Mouse (Mus musculus) lung, embryonic 14.5 days (tissue): ENCODE data around the gene Car12. TPM values are rescaled to one million over a fixed set of nuclear protein-coding genes. Genes with fewer than 3 reads are reported as not detected.
A peak's percentile ranks its signal among the peaks of the same experiment; 100 is the strongest.

ENCODE experiments used
- ATAC-seq: fragments of 200-750 bp; cut with Nextera tagmentation; 2 replicates; pipeline ENCODE4 v1.8.0; 2017; ENCODE audit warnings: mild to moderate bottlenecking, moderate TSS enrichment, moderate library complexity; ENCODE audit not compliant: insufficient read depth
- DNase-seq: peaks from one replicate; pipeline ENCODE4 v3.0.0-alpha.2; 2015
- H3K27ac ChIP-seq: fragments of 300-500 bp; sonication (generic); 2 replicates; pipeline ENCODE4 v1.5.1; 2014; ENCODE audit warnings: low read depth, mild to moderate bottlenecking, moderate library complexity
- H3K27me3 ChIP-seq: fragments of 300-500 bp; sonication (generic); 2 replicates; pipeline ENCODE4 v1.6.1; 2014; ENCODE audit warnings: low read length, control low read depth; ENCODE audit not compliant: insufficient read depth
- H3K36me3 ChIP-seq: fragments of 300-500 bp; sonication (generic); 2 replicates; pipeline ENCODE4 v1.6.1; 2014; ENCODE audit warnings: control low read depth; ENCODE audit not compliant: insufficient read depth
- H3K4me1 ChIP-seq: fragments of 300-500 bp; sonication (generic); 2 replicates; pipeline ENCODE4 v1.6.1; 2014; ENCODE audit warnings: antibody characterized with exemption, control low read depth; ENCODE audit not compliant: insufficient read depth
- H3K4me2 ChIP-seq: fragments of 300-500 bp; sonication (generic); 2 replicates; pipeline ENCODE4 v1.6.1; 2014; ENCODE audit warnings: mild to moderate bottlenecking
- H3K4me3 ChIP-seq: fragments of 300-500 bp; sonication (generic); 2 replicates; pipeline ENCODE4 v1.5.1; 2014; ENCODE audit warnings: low read depth, low read length
- H3K9ac ChIP-seq: fragments of 300-500 bp; sonication (generic); 2 replicates; pipeline ENCODE4 v1.6.1; 2014
- H3K9me3 ChIP-seq: fragments of 300-500 bp; sonication (generic); 2 replicates; pipeline ENCODE4 v1.6.1; 2016; ENCODE audit warnings: low read depth, low read length, control low read depth
- CTCF ChIP-seq: IDR thresholded peaks from 2 replicates; pipeline ENCODE4 v1.5.1; 2016; ENCODE audit warnings: antibody characterized with exemption, low read depth
- WGBS: fragments of 180-500 bp; shearing (Covaris S2); extraction: QIAGEN DNeasy Blood & Tissue Kit; methylation state at CpG from one replicate; pipeline ENCODE4 v1.1.7; 2014; 5-methylcytosine and 5-hydroxymethylcytosine counted together
- polyA plus RNA-seq: library from polyadenylated mRNA; unstranded; fragments of >200 nt; fragmentation: Nextera tagmentation; extraction: Ambion mirVana; gene quantifications from 2 replicates; pipeline ENCODE4 v1.2.1, GENCODE M21; 2014

Car12 gene
- polyA plus RNA-seq, 1 experiment from 2014 or later = 0.93 TPM

DNA sequence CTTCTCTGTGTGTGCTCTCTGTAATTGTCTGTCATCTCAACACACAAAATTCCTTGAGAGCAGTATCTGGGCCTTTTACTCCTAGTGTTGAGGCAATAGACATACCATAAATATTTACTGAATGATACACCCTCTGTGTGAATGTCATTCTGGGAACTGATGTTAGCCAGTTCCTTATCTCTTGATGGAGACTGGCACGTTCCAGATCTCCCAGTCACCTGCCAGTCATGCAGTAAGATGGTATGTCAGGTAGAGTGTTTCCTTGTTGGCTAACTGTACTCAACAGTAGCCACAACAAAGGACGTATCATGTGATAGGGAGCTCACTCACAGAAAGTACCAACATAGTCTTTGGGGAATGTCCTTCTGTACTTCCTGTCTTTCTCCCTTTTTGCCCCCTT is 39.7 kb upstream of the Car12 start:
- no peak overlapping the region for H3K4me2 ChIP-seq
- H3K36me3 ChIP-seq = no peaks in the 10 kb centered on the region
- H3K9ac ChIP-seq = no peak overlapping the region
- no peak for TF ChIP-seq CTCF
- 32% methylated on average over 2 of the region's 2 CpGs for WGBS
- no peaks in the 10 kb centered on the region for H3K27me3 ChIP-seq
- no peak overlapping the region for H3K4me3 ChIP-seq
- DNase-seq = no peak
- ATAC-seq = no peak
- no peaks in the 10 kb centered on the region for H3K9me3 ChIP-seq
- H3K4me1 ChIP-seq = no peaks in the 10 kb centered on the region; the same call in 1 of the 2 replicates
- H3K27ac ChIP-seq = no peak overlapping the region

GRCm38 (mm10) chr9:66675566-66675965 is 37.9 kb upstream of the Car12 start:
- TF ChIP-seq CTCF = no peak
- Histone ChIP-seq H3K9ac (no peak overlapping the region), H3K36me3 (no peaks in the 10 kb centered on the region), H3K27ac (no peak overlapping the region), H3K4me3 (no peak overlapping the region), H3K4me1 (no peaks in the 10 kb centered on the region; the same call in 1 of the 2 replicates), H3K4me2 (no peak overlapping the region), H3K27me3 (no peaks in the 10 kb centered on the region), H3K9me3 (no peaks in the 10 kb centered on the region)
- ATAC-seq (no peak), DNase-seq (no peak)
- WGBS = 76% methylated on average over 1 of the region's 1 CpGs

- no peaks in the 10 kb centered on the region for H3K27me3 ChIP-seq
- H3K4me1 ChIP-seq = no peaks in the 10 kb centered on the region
- H3K9me3 ChIP-seq = no peaks in the 10 kb centered on the region
- no peak overlapping the region for H3K9ac ChIP-seq
- H3K36me3 ChIP-seq = no peaks in the 10 kb centered on the region
- no peak for ATAC-seq
- no peak for TF ChIP-seq CTCF
- 44% methylated on average over 6 of the region's 6 CpGs for WGBS
- DNase-seq = no peak
- H3K27ac ChIP-seq = no peak overlapping the region
- H3K4me2 ChIP-seq = no peak overlapping the region
- no peak overlapping the region for H3K4me3 ChIP-seq
Measured at GRCm38 (mm10) chr9:66680102-66680501, 33.4 kb upstream of the Car12 start.

DNA sequence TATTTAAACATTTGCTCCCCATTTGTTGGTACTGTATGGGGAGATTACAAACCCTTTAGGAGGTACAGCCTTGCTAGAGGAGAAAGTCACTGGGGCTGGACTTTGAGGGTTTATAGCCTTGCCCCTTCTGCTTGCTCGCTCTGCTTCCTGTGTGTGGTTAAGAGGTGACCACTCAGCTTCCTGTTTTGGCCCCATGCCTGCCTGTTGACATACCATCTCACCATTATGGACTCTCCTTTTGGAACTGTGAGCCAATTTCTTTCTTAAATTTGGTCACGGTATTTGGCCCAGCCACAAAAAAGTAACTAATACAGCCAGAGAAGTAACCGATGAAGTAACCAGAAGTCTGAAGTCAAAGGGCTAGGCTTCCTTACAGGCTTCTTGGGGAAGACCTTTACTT is 30.7 kb upstream of the Car12 start:
- DNase-seq (peak; percentile 17), ATAC-seq (no peak)
- 74% methylated on average over 3 of the region's 3 CpGs for WGBS
- H3K4me1 ChIP-seq = no peaks in the 10 kb centered on the region
- no peak for TF ChIP-seq CTCF
- no peak overlapping the region for H3K4me2 ChIP-seq
- H3K27ac ChIP-seq = no peak overlapping the region
- no peak overlapping the region for H3K4me3 ChIP-seq
- H3K9me3 ChIP-seq = no peaks in the 10 kb centered on the region
- H3K27me3 ChIP-seq = no peaks in the 10 kb centered on the region
- no peak overlapping the region for H3K9ac ChIP-seq
- no peaks in the 10 kb centered on the region for H3K36me3 ChIP-seq

GRCm38 (mm10) chr9:66685730-66686129 is 27.8 kb upstream of the Car12 start:
- H3K4me1 ChIP-seq = no peaks in the 10 kb centered on the region
- H3K4me2 ChIP-seq = no peak overlapping the region
- no peaks in the 10 kb centered on the region for H3K36me3 ChIP-seq
- H3K27ac ChIP-seq = no peak overlapping the region
- TF ChIP-seq CTCF = no peak
- no peak for DNase-seq
- ATAC-seq = no peak
- no peak overlapping the region for H3K9ac ChIP-seq
- 70% methylated on average over 6 of the region's 6 CpGs for WGBS
- no peaks in the 10 kb centered on the region for H3K9me3 ChIP-seq
- no peaks in the 10 kb centered on the region for H3K27me3 ChIP-seq
- H3K4me3 ChIP-seq = no peak overlapping the region

- Histone ChIP-seq H3K27ac (no peak overlapping the region), H3K4me2 (no peak overlapping the region), H3K9me3 (no peaks in the 10 kb centered on the region), H3K9ac (no peak overlapping the region), H3K4me3 (no peak overlapping the region), H3K36me3 (no peaks in the 10 kb centered on the region), H3K27me3 (no peaks in the 10 kb centered on the region), H3K4me1 (no peaks in the 10 kb centered on the region)
- 72% methylated on average over 2 of the region's 2 CpGs for WGBS
- ATAC-seq (no peak), DNase-seq (no peak)
- no peak for TF ChIP-seq CTCF
Measured at GRCm38 (mm10) chr9:66687713-66688112, 25.8 kb upstream of the Car12 start.

DNA sequence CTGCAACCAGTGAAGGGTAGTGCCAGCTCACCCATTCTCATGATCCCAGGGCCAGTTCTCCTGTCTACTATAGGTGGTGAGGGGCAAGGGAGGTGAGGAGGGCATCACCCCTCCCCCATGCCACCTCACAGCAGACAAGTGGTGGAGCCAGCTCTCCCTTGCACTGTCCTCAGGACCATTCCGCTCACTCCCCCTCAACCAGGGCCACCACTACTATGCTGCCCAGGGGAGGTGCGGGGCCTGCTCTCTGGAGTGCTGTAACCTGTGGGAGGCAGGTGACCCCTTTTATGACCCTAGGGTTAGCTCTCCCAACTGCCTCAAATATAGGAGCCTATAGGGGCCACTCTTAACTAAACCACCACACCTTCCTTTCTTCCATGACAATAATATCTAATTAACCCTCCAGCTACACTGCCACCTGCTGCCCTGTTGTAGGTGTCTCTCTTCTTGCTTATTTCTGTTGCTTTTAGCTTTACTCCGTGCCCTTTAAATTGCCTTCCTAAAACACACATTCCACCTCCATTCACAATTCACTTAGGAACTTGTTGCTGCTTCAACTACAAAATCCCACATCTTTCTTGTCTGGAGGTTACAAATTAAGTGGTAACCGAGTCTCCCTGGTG is 21.7 kb upstream of the Car12 start:
- H3K27ac ChIP-seq = no peak overlapping the region
- H3K9ac ChIP-seq = no peak overlapping the region
- no peaks in the 10 kb centered on the region for H3K36me3 ChIP-seq
- H3K4me3 ChIP-seq = no peak overlapping the region
- H3K27me3 ChIP-seq = no peaks in the 10 kb centered on the region
- peak; percentile 28 for TF ChIP-seq CTCF
- ATAC-seq = no peak
- no peak overlapping the region for H3K4me2 ChIP-seq
- H3K9me3 ChIP-seq = no peaks in the 10 kb centered on the region
- 71% methylated on average over 4 of the region's 4 CpGs for WGBS
- no peak for DNase-seq
- no peaks in the 10 kb centered on the region for H3K4me1 ChIP-seq
